Mouse (Mus musculus): ENCODE results near the gene Fam160b1. TPM values are rescaled to one million over a fixed set of nuclear protein-coding genes. Genes with fewer than 3 reads are reported as not detected.

Fam160b1 gene
- total RNA-seq, 2 experiments from 2014 or later: 18.6 to 19.4 TPM

GRCm38 (mm10) chr19:57367201-57367600 lies 6.7 kb downstream of the Fam160b1 start:
- no peak for DNase-seq

GRCm38 (mm10) chr19:57367849-57368387 lies 7.4 kb downstream of the Fam160b1 start:
- DNase-seq: no peak

- DNase-seq: no peak
Measured at GRCm38 (mm10) chr19:57373276-57373811, 12.9 kb downstream of the Fam160b1 start.

- no peak for DNase-seq
Measured at GRCm38 (mm10) chr19:57375161-57375560, 14.7 kb downstream of the Fam160b1 start.

- no peak for DNase-seq
Measured at GRCm38 (mm10) chr19:57375746-57376145, 15.3 kb downstream of the Fam160b1 start.

GRCm38 (mm10) chr19:57377043-57377703 lies 16.7 kb downstream of the Fam160b1 start:
- no peak for DNase-seq

GRCm38 (mm10) chr19:57386176-57386693 lies 25.8 kb downstream of the Fam160b1 start:
- no peak for DNase-seq

GRCm38 (mm10) chr19:57391545-57391944 lies 31.1 kb downstream of the Fam160b1 start:
- DNase-seq: no peak

- DNase-seq: no peak
Measured at GRCm38 (mm10) chr19:57393357-57393957, 33.0 kb downstream of the Fam160b1 start.

- DNase-seq: no peak
Measured at GRCm38 (mm10) chr19:57396609-57397008, 36.1 kb downstream of the Fam160b1 start.

GRCm38 (mm10) chr19:57402364-57402763 lies 41.9 kb downstream of the Fam160b1 start:
- no peak for DNase-seq

- peak; percentile 92 for DNase-seq
Measured at GRCm38 (mm10) chr19:57403700-57404501, 43.4 kb downstream of the Fam160b1 start.

- DNase-seq: no peak
Measured at GRCm38 (mm10) chr19:57404502-57404848, 44.0 kb downstream of the Fam160b1 start.

- DNase-seq: no peak
Measured at GRCm38 (mm10) chr19:57407947-57408346, 47.5 kb downstream of the Fam160b1 start.

GRCm38 (mm10) chr19:57411375-57412196 lies 51.1 kb downstream of the Fam160b1 start:
- peak; percentile 85 for DNase-seq

- DNase-seq: no peak
Measured at GRCm38 (mm10) chr19:57413170-57413569, 52.7 kb downstream of the Fam160b1 start.

GRCm38 (mm10) chr19:57413918-57414317 lies 53.4 kb downstream of the Fam160b1 start:
- no peak for DNase-seq

GRCm38 (mm10) chr19:57415031-57415807 lies 54.7 kb downstream of the Fam160b1 start:
- DNase-seq: no peak

GRCm38 (mm10) chr19:57417800-57418580 lies 57.5 kb downstream of the Fam160b1 start:
- DNase-seq: no peak

GRCm38 (mm10) chr19:57423402-57423801 lies 62.9 kb downstream of the Fam160b1 start:
- DNase-seq: no peak
